Mouse (Mus musculus) midbrain, postnatal 0 days (tissue): ENCODE measurements around the gene F930015N05Rik. TPM values are rescaled to one million over a fixed set of nuclear protein-coding genes. Genes with fewer than 3 reads are reported as not detected.

ENCODE experiments used
- ATAC-seq: fragments of 200-750 bp; cut with Nextera tagmentation; 2 replicates; pipeline ENCODE4 v1.8.0; 2017; ENCODE audit warnings: moderate number of reproducible peaks, mild to moderate bottlenecking, moderate TSS enrichment, moderate library complexity; ENCODE audit not compliant: low FRiP score
- DNase-seq: peaks from one replicate; pipeline ENCODE4 v3.0.0-alpha.2; 2015; ENCODE audit warnings: low spot score
- H3K27ac ChIP-seq: fragments of 300-500 bp; sonication (generic); 2 replicates; pipeline ENCODE4 v1.5.1; 2014; ENCODE audit warnings: low read depth, mild to moderate bottlenecking, low read length, mixed read lengths
- H3K27me3 ChIP-seq: fragments of 300-500 bp; sonication (generic); 2 replicates; pipeline ENCODE4 v1.6.1; 2014; ENCODE audit warnings: low read length, control low read depth, mixed read lengths; ENCODE audit not compliant: insufficient read depth
- H3K36me3 ChIP-seq: fragments of 300-500 bp; sonication (generic); 2 replicates; pipeline ENCODE4 v1.6.1; 2014; ENCODE audit warnings: low read length, control low read depth, mixed read lengths; ENCODE audit not compliant: insufficient read depth
- H3K4me1 ChIP-seq: fragments of 300-500 bp; sonication (generic); 2 replicates; pipeline ENCODE4 v1.6.1; 2014; ENCODE audit warnings: mild to moderate bottlenecking, control low read depth, antibody characterized with exemption, low read length, mixed read lengths; ENCODE audit not compliant: insufficient read depth
- H3K4me2 ChIP-seq: fragments of 300-500 bp; sonication (generic); 2 replicates; pipeline ENCODE4 v1.6.1; 2014; ENCODE audit warnings: low read depth, mild to moderate bottlenecking, low read length, mixed read lengths; ENCODE audit not compliant: poor library complexity, severe bottlenecking
- H3K4me3 ChIP-seq: fragments of 300-500 bp; sonication (generic); 2 replicates; pipeline ENCODE4 v1.5.1; 2014; ENCODE audit warnings: low read depth, mild to moderate bottlenecking, low read length, moderate library complexity
- H3K9ac ChIP-seq: fragments of 300-500 bp; sonication (generic); replicated peaks from 2 replicates; pipeline ENCODE4 v1.6.1; 2014; ENCODE audit warnings: mild to moderate bottlenecking, low read length, moderate library complexity, mixed read lengths; ENCODE audit not compliant: poor library complexity, severe bottlenecking
- H3K9me3 ChIP-seq: fragments of 300-500 bp; sonication (generic); 2 replicates; pipeline ENCODE4 v1.6.1; 2016; ENCODE audit warnings: low read length, control low read depth
- CTCF ChIP-seq: IDR thresholded peaks from 2 replicates; pipeline ENCODE4 v1.5.1; 2016; ENCODE audit warnings: antibody characterized with exemption, mild to moderate bottlenecking
- WGBS: fragments of 180-500 bp; shearing (Covaris S2); extraction: QIAGEN DNeasy Blood & Tissue Kit; methylation state at CpG from one replicate; pipeline ENCODE4 v1.1.7; 2014; 5-methylcytosine and 5-hydroxymethylcytosine counted together
- polyA plus RNA-seq: library from polyadenylated mRNA; unstranded; fragments of >200 nt; fragmentation: Nextera tagmentation; extraction: Ambion mirVana; gene quantifications from 2 replicates; pipeline ENCODE4 v1.2.1, GENCODE M21; 2015
- total RNA-seq: library from RNA; depleted of rRNA; stranded (reverse); fragments of >200 nt; gene quantifications from 2 replicates; pipeline ENCODE4 v1.2.3, GENCODE M21; 2014; rRNA removed

Gene F930015N05Rik
- total and polyA plus RNA-seq, 2 experiments from 2014 or later = 1.7 to 2.4 TPM

- no peak for TF ChIP-seq CTCF
- no peaks in the 10 kb centered on the region for H3K27me3 ChIP-seq
- H3K9ac ChIP-seq = no peak overlapping the region
- H3K4me1 ChIP-seq = peaks cover 10% of the 10 kb centered on the region; the same call in 1 of the 2 replicates
- no peaks in the 10 kb centered on the region for H3K9me3 ChIP-seq
- H3K4me2 ChIP-seq = no peak overlapping the region
- no peak overlapping the region for H3K27ac ChIP-seq
- no peak for ATAC-seq
- H3K36me3 ChIP-seq = no peaks in the 10 kb centered on the region
- no peak for DNase-seq
- no peak overlapping the region for H3K4me3 ChIP-seq
- 74% methylated on average over 3 of the region's 3 CpGs for WGBS
Measured at GRCm38 (mm10) chr11:64397612-64398011, 38.8 kb downstream of the F930015N05Rik start.

- WGBS = 40% methylated on average over 6 of the region's 6 CpGs
- Histone ChIP-seq H3K36me3 (no peaks in the 10 kb centered on the region), H3K4me3 (no peak overlapping the region), H3K4me2 (peak overlapping the region; percentile 3; the same call in 1 of the 2 replicates), H3K4me1 (peaks cover 10% of the 10 kb centered on the region; the same call in 1 of the 2 replicates), H3K9ac (no peak overlapping the region), H3K9me3 (no peaks in the 10 kb centered on the region), H3K27me3 (no peaks in the 10 kb centered on the region), H3K27ac (no peak overlapping the region)
- DNase-seq = no peak
- TF ChIP-seq CTCF = no peak
- no peak for ATAC-seq
Measured at GRCm38 (mm10) chr11:64396949-64397348, 39.5 kb downstream of the F930015N05Rik start.

- Histone ChIP-seq H3K4me3 (no peak overlapping the region), H3K27ac (peak overlapping the region; percentile 28; the same call in 1 of the 2 replicates), H3K4me2 (peak overlapping the region; percentile 3; the same call in 1 of the 2 replicates), H3K4me1 (peaks cover 10% of the 10 kb centered on the region; the same call in 1 of the 2 replicates), H3K9me3 (no peaks in the 10 kb centered on the region), H3K9ac (no peak overlapping the region), H3K36me3 (no peaks in the 10 kb centered on the region), H3K27me3 (no peaks in the 10 kb centered on the region)
- DNase-seq (peak; percentile 82), ATAC-seq (peak; percentile 80)
- 4% methylated on average over 7 of the region's 7 CpGs for WGBS
- peak; percentile 50 for TF ChIP-seq CTCF
Measured at GRCm38 (mm10) chr11:64396331-64396881, 40.0 kb downstream of the F930015N05Rik start.

- Histone ChIP-seq H3K4me3 (no peak overlapping the region), H3K4me2 (no peak overlapping the region), H3K9ac (no peak overlapping the region), H3K9me3 (no peaks in the 10 kb centered on the region), H3K27ac (no peak overlapping the region), H3K27me3 (no peaks in the 10 kb centered on the region), H3K4me1 (no peaks in the 10 kb centered on the region), H3K36me3 (no peaks in the 10 kb centered on the region)
- no peak for TF ChIP-seq CTCF
- WGBS = 85% methylated on average over 4 of the region's 4 CpGs
- ATAC-seq (no peak), DNase-seq (no peak)
Measured at GRCm38 (mm10) chr11:64386333-64386732, 50.1 kb downstream of the F930015N05Rik start.

Other genes with a start within 250 kb of the F930015N05Rik start
- 5.4 and 6.6 TPM in 2 replicates for gene Hs3st3a1, start 1.3 kb downstream of the F930015N05Rik start, total RNA-seq
- 0.58 and 0.93 TPM in 2 replicates for gene Hs3st3a1, start 1.3 kb downstream of the F930015N05Rik start, polyA plus RNA-seq